Mouse (Mus musculus) lung, adult 18-20 months (tissue): ENCODE data around the gene Ttll2.
"Not testable (repeated sequence)": the region's sequence is repeated elsewhere in the genome, so short reads cannot be mapped to it uniquely, and the experiment has no call there.

ENCODE experiments used
- DNase-seq, 2 experiments: peaks; one replicate each; pipeline ENCODE4 v3.0.0; 2022; ENCODE audit warnings: mixed read lengths in 2 of 2

Ttll2 gene

DNA sequence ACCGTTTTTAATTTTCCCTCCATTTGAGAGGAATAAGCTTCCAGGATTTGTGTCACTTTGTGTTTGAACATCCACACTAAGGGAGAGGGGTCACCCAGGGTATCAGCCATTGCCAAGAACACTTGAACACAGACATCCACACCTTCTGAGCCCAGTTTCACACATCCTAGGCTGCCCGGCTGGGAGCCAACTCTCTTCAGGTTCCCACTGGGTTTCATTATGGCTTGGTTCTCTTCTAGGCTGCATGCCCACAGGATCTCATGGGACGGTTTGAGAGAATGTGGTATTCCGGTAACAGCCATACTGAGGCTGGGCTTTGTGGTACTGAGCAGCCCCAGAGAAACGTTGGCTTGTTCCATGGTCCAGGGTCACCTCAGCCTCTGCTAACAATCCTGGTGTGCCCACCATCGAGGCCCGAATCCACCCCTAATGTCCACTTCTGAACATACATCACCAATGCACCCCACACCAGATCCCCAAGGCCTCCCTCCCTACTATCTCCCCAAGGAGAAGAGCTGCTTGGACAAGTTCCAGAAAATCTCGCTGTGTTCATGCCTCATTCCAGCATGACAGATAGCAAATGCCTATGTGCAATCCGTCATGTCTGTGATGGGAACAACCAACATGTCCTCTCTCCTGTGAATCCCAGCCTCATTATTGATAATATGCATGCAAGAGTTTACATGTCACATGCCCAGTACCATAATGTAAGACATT is 8.4 kb upstream of the Ttll2 start:
- not testable (repeated sequence) for DNase-seq

DNA sequence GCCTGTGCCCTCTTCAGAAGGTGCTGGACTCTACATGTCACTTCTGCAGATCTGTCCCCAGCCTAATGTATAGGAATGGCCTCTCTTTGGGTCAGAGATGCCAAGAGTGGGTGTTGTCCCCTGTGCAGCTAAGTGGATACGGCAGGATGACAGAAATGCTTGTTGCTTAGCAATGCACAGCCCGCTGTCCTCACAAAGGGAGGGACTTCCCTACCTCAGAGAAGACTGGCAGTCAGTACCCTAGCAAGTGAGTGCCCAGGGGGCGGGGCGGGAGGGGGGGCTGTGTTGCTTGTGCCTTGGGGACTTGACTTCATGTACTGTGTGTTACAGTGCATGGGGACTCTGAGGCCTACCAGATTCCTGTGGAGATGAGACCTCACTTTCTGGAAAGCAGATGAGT is 7.3 kb upstream of the Ttll2 start:
- not testable (repeated sequence) for DNase-seq

DNA sequence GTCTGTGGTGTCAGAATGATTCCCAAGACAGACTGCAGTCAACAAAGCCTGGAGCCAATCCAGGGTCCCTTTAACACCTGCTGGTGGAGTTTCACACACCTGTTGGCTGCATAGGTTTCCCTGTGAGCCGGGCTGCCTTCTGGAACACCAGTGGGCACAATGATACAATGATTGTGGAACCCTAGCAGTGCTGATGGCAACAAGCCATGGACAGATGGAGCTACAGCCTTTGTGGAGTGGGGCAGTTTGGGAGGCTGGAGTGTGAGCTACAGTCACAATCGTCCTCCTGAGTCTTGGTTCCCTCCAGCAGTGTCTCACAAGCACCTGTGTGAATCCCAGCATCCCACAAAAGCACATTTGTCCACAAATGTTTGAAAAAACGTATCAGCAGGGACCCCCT is 3.7 kb downstream of the Ttll2 start:
- DNase-seq, result not testable (repeated sequence)

DNA sequence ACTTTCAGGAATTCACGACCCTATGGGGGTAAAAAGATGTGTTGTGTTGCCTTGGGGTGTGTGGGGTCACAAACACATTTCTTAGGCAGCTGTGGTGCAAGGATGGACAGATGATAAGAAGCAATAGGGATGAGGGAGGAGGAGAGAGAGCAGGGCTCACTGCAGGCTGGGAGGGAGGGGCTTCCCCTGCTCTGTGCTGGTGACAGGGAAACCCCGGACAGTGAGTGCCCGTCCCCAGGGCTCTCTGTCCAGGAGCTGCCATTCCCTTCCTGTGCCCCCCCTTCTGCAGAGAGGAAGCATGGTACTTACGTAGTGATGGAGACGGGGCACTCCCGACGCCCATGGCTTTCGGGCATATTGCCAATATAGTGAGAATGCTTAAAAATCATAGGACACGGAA is 15.1 kb downstream of the Ttll2 start:
- DNase-seq, result not testable (repeated sequence)

DNA sequence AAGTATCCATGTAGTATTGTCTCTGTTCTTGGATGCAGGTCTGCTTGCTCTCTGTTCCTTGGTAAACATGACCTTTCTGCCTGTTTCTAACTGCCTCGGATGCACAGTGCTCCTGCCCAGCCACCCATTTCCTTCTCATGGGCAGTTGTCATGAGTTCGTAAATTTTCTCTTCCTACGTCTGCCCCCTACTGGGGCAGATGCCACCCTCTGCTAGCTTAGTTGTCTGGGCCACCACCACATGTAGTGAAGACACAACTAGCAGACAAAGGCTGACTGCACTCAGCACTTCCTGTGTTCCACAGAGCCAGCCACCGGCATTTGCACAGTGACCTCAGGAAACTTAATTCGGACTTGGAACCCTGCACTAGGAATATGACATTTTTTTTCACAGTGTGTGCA is 19.8 kb downstream of the Ttll2 start:
- not testable (repeated sequence) for DNase-seq

DNA sequence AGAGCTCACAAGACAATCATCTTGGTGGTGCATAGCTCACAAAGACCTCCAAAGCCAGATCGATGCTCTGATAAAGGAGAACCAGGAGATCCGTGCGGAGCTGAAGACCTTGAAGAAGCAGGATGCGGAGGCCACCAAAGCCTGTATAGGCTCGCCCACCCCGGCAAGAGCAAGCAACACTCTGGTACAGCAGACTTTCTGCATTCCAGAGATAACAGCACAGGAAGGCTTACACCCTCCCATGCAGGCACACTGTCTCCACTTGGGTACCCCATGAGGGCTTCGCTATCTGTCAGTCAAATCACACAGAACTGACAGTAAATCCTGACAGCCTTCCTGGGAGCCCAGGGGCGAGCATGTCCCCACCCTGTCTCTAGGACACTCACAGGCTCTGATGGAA is 26.1 kb downstream of the Ttll2 start:
- DNase-seq, result not testable (repeated sequence)

DNA sequence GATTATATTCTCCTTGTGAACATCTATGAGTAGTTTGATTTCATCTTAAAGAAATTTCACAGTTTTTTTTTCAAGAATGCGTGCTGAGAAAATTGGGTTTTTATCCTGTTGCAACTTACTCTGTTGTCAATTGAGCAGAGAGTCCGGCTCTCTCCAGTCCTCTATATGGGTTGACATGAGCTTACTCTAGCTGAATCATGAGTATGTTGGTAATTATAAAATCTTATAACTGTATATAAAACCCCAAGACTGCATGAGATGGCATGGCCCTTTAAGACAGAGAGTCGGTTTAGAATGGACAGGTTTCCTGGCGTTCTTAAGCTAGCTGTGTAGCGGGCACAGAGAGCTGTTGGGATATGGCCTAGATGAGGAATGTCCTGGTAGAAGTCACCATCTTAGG is 28.1 kb downstream of the Ttll2 start, which contains the start of gene Tcp10a:
Gene Tcp10a, plus strand, starts transcription at position 301 of the 400 bp plus-strand sequence.
- not testable (repeated sequence) for DNase-seq

DNA sequence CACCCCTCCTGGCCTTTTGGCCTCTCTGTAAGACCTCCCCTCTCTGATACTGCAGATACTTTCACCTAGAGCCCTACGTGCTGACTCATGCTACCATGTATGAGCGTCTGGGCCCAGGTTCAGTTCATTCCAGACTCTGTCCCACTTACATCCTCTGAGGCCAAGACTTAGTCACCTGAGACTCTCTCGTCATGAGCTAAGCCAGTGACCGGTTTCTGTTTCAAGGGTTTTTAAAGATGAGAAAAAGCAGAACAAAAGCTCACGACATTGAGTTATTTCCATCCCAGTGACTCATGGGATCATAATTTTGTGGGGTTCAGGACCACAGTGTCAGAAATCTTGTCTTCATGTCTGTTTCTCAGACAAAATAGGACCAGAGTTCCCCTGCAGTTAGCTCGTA is 32.7 kb downstream of the Ttll2 start:
- DNase-seq, result not testable (repeated sequence)

DNA sequence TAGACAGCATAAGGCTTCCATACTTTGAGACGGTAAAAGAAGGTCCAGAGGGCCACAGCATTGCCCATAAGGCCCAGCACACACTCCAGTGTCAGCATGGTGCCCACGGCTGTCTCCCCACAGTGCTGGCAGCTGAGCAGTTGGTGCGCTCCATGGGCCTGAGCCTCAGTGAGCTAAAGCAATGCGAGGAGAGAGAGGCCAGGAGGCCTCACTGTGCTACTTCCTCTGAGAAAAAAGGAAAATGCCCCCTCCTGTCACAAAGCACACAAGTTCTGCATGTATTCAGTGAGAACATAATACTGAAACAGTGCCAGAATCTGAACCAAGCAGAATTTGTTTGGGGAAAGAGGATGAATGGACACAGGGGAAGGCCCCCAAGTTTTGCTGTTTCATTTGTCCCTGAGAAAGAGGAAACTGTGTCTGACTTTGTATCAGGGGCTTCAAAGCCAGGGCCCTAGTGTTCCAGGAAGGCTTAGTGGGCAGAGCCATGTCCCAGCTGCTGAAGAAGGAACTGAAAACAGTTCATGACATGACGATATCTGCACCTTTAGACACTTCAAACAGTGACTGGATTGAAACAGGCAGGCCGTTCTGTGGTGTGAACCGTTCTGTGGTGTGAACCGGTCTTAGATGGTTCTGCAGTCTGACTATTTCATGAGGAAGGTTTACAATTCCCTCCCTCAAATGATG is 36.7 kb downstream of the Ttll2 start:
- not testable (repeated sequence) for DNase-seq

DNA sequence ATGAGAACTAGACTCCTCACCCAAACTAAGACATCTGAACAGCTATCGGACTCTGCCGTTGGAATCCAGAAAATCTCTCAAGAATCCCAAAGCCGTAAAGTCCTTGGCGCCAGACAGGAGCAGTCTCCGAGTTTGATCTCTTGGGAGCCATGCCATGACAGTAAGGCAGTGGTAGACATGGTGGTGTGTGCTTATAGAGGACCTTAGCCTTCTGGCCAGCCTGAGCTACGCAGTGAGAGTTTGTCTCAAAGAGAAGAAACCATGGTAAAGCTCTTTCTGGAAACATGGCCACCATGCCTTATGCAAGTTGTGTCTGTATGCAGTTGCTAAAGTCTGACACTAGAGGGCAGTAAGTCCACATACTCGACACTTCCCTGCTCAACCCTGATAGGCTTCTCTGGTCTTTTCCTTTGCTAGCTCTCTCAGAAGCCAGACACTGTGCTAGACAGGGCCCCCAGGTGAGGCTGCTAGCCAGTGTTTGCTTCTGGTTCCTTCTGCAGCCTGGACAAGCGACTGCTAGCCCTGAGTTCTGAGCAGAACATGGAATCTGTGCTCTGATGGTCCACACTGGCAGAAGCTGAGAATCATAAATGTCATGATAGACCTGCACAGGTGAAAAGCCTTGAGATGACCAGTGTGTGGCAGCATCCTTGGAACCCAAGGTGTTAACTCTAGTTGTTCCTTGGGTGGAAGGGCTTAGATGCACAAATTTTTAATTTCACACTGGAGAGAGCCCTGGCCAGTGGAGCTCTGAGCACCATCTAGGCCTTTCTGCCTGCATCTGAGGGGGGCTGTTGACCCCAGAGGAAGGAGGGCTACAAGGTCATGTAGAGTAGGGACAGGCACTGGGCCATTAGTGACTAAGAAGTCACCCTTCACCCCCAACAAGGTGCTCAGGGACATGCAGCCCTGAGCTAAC is 46.0 kb downstream of the Ttll2 start:
- peak in 1 of 2 experiments; percentile 26 for DNase-seq
